Mouse (Mus musculus): ENCODE measurements around the gene Cyba. TPM values are rescaled to one million over a fixed set of nuclear protein-coding genes. Genes with fewer than 3 reads are reported as not detected.

The Cyba gene
- total and polyA plus RNA-seq, 2 experiments from 2014 or later = 17.9 to 37.9 TPM

GRCm38 (mm10) chr8:122375751-122376364, 56.9 kb downstream of the Cyba start:
- no peak overlapping the region for H3K27ac ChIP-seq (ENCODE audit: low read depth, low read length)
- 31% methylated on average over 13 of the region's 13 CpGs for WGBS
- ATAC-seq (no peak; the same call in 1 of the 2 replicates), DNase-seq (no peak)
- H3K9ac ChIP-seq = peak overlapping the region; percentile 6; the same call in 1 of the 2 replicates
- no peak for TF ChIP-seq CTCF (IDR thresholded peaks at IDR 0.05; ENCODE audit: low read depth)
- H3K4me1 ChIP-seq (ENCODE audit: insufficient read depth) = peaks cover 10% of the 10 kb centered on the region
- peak overlapping the region; percentile 46 for H3K4me2 ChIP-seq (ENCODE audit: low read depth)
- H3K36me3 ChIP-seq (ENCODE audit: insufficient read depth) = peaks cover 9% of the 10 kb centered on the region
- H3K4me3 ChIP-seq (ENCODE audit: low read depth, low read length) = peak overlapping the region; percentile 93
- no peaks in the 10 kb centered on the region for H3K9me3 ChIP-seq (ENCODE audit: low read length)
- no peaks in the 10 kb centered on the region for H3K27me3 ChIP-seq (ENCODE audit: insufficient read depth, low read length)

DNA sequence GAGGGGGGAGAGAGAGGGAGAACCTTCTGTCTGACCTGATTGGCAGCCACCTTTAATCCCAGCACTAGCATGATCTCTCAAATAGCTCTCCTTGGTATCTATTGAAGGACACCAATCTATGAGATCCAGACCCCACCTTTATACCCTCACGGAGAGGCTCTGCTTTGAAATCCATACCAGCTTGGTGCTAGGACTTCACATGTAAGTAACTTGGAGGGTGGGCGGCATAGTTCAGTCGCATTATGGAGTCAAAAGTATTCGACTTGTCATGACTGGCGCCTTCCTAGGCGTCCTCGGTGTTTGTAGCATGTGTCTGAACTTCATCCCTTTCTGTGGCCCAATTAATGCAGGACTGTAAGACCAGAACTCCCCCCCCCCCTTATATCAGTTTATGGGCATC, 57.4 kb downstream of the Cyba start:
- H3K4me3 ChIP-seq (ENCODE audit: low read depth, low read length) = no peak overlapping the region
- no peaks in the 10 kb centered on the region for H3K27me3 ChIP-seq (ENCODE audit: insufficient read depth, low read length)
- ATAC-seq (no peak), DNase-seq (no peak)
- no peaks in the 10 kb centered on the region for H3K9me3 ChIP-seq (ENCODE audit: low read length)
- H3K9ac ChIP-seq = no peak overlapping the region
- H3K27ac ChIP-seq (ENCODE audit: low read depth, low read length) = no peak overlapping the region
- H3K4me2 ChIP-seq (ENCODE audit: low read depth) = no peak overlapping the region
- peaks cover 5% of the 10 kb centered on the region for H3K36me3 ChIP-seq (ENCODE audit: insufficient read depth)
- peaks cover 10% of the 10 kb centered on the region for H3K4me1 ChIP-seq (ENCODE audit: insufficient read depth)
- 94% methylated on average over 7 of the region's 7 CpGs for WGBS
- no peak for TF ChIP-seq CTCF (IDR thresholded peaks at IDR 0.05; ENCODE audit: low read depth)

Small RNAs within 50 kb of the gene (microRNA-seq; reads per million reads assigned to microRNA genes)
- 0 reads per million in 2 experiments for gene Gm24366

Other genes starting within 250 kb of the Cyba start
- gene Zfpm1, start 150.8 kb downstream of the Cyba start, total RNA-seq (2014; rRNA removed) = 9.5 and 10.1 TPM in 2 replicates
- 0.87 and 1.1 TPM in 2 replicates for gene Zfpm1, start 150.8 kb downstream of the Cyba start, polyA plus RNA-seq (2015; fragmentation: Nextera tagmentation; extraction: Ambion mirVana)
- 0.77 TPM in 1 of 2 replicates, not detected in the other for gene Trhr2, start 72.2 kb downstream of the Cyba start, total RNA-seq (2014; rRNA removed)
- 0.27 TPM in 1 of 2 replicates, not detected in the other for gene Trhr2, start 72.2 kb downstream of the Cyba start, polyA plus RNA-seq (2015; fragmentation: Nextera tagmentation; extraction: Ambion mirVana)
- gene Zc3h18, start 56.3 kb downstream of the Cyba start, total RNA-seq (2014; rRNA removed) = 38.1 and 40.9 TPM in 2 replicates
- gene Zc3h18, start 56.3 kb downstream of the Cyba start, polyA plus RNA-seq (2015; fragmentation: Nextera tagmentation; extraction: Ambion mirVana) = 23.8 and 27.3 TPM in 2 replicates
- 0.67 TPM in 1 of 2 replicates, not detected in the other for gene Il17c, start 10.9 kb downstream of the Cyba start, total RNA-seq (2014; rRNA removed)
- not detected in 2 replicates for gene Il17c, start 10.9 kb downstream of the Cyba start, polyA plus RNA-seq (2015; fragmentation: Nextera tagmentation; extraction: Ambion mirVana)
- gene Mvd, start 10.5 kb upstream of the Cyba start, total RNA-seq (2014; rRNA removed) = 53.4 and 84.0 TPM in 2 replicates
- gene Mvd, start 10.5 kb upstream of the Cyba start, polyA plus RNA-seq (2015; fragmentation: Nextera tagmentation; extraction: Ambion mirVana) = 66.7 and 73.9 TPM in 2 replicates
- 0.23 TPM in 1 of 2 replicates, not detected in the other for gene Snai3, start 27.8 kb upstream of the Cyba start, total RNA-seq (2014; rRNA removed)
- gene Snai3, start 27.8 kb upstream of the Cyba start, polyA plus RNA-seq (2015; fragmentation: Nextera tagmentation; extraction: Ambion mirVana) = not detected in 2 replicates
- 32.1 TPM in 2 replicates for gene Rnf166, start 43.1 kb upstream of the Cyba start, total RNA-seq (2014; rRNA removed)
- gene Rnf166, start 43.1 kb upstream of the Cyba start, polyA plus RNA-seq (2015; fragmentation: Nextera tagmentation; extraction: Ambion mirVana) = 26.2 and 26.5 TPM in 2 replicates
- 58.0 and 69.7 TPM in 2 replicates for gene Ctu2, start 43.2 kb upstream of the Cyba start, total RNA-seq (2014; rRNA removed)
- 89.7 and 99.5 TPM in 2 replicates for gene Ctu2, start 43.2 kb upstream of the Cyba start, polyA plus RNA-seq (2015; fragmentation: Nextera tagmentation; extraction: Ambion mirVana)
- 11.6 and 15.1 TPM in 2 replicates for gene Piezo1, start 118.4 kb upstream of the Cyba start, total RNA-seq (2014; rRNA removed)
- gene Piezo1, start 118.4 kb upstream of the Cyba start, polyA plus RNA-seq (2015; fragmentation: Nextera tagmentation; extraction: Ambion mirVana) = 1.2 and 1.4 TPM in 2 replicates
- gene Cdt1, start 135.1 kb upstream of the Cyba start, total RNA-seq (2014; rRNA removed) = 11.5 and 14.9 TPM in 2 replicates
- 6.1 and 6.5 TPM in 2 replicates for gene Cdt1, start 135.1 kb upstream of the Cyba start, polyA plus RNA-seq (2015; fragmentation: Nextera tagmentation; extraction: Ambion mirVana)
- gene Aprt, start 144.0 kb upstream of the Cyba start, total RNA-seq (2014; rRNA removed) = 132 and 163 TPM in 2 replicates
- 226 and 260 TPM in 2 replicates for gene Aprt, start 144.0 kb upstream of the Cyba start, polyA plus RNA-seq (2015; fragmentation: Nextera tagmentation; extraction: Ambion mirVana)
- 8.8 and 12.8 TPM in 2 replicates for gene Galns, start 178.5 kb upstream of the Cyba start, total RNA-seq (2014; rRNA removed)
- gene Galns, start 178.5 kb upstream of the Cyba start, polyA plus RNA-seq (2015; fragmentation: Nextera tagmentation; extraction: Ambion mirVana) = 6.0 and 8.4 TPM in 2 replicates
- 15.3 and 31.8 TPM in 2 replicates for gene Trappc2l, start 178.7 kb upstream of the Cyba start, total RNA-seq (2014; rRNA removed)
- gene Trappc2l, start 178.7 kb upstream of the Cyba start, polyA plus RNA-seq (2015; fragmentation: Nextera tagmentation; extraction: Ambion mirVana) = 137 and 157 TPM in 2 replicates
- gene Pabpn1l, start 189.8 kb upstream of the Cyba start, total RNA-seq (2014; rRNA removed) = not detected in 2 replicates
- not detected in 2 replicates for gene Pabpn1l, start 189.8 kb upstream of the Cyba start, polyA plus RNA-seq (2015; fragmentation: Nextera tagmentation; extraction: Ambion mirVana)

Data from forebrain, postnatal 0 days (tissue).